Mouse (Mus musculus) heart, postnatal 4 days (tissue): ENCODE measurements around the gene Atg10. TPM values are rescaled to one million over a fixed set of nuclear protein-coding genes. Genes with fewer than 3 reads are reported as not detected.
"Not testable (repeated sequence)": the region's sequence is repeated elsewhere in the genome, so short reads cannot be mapped to it uniquely, and the experiment has no call there.

Source experiments
- DNase-seq: peaks from one replicate; pipeline ENCODE4 v3.0.0; 2021
- total RNA-seq, 2 experiments: library from RNA; stranded (reverse); gene quantifications; 2 replicates each; pipeline ENCODE4 v1.2.3; 2021

Gene Atg10
- total RNA-seq, 2 experiments from 2014 or later = 22.1 to 25.6 TPM

GRCm38 (mm10) chr13:90929847-90930246 is 293.9 kb downstream of the Atg10 start:
- peak; percentile 81 for DNase-seq

GRCm38 (mm10) chr13:90928266-90928665 is 295.5 kb downstream of the Atg10 start:
- not testable (repeated sequence) for DNase-seq

GRCm38 (mm10) chr13:90926938-90927633 is 296.7 kb downstream of the Atg10 start:
- no peak for DNase-seq

- DNase-seq = no peak
Measured at GRCm38 (mm10) chr13:90926125-90926765, 297.5 kb downstream of the Atg10 start.

- no peak for DNase-seq
Measured at GRCm38 (mm10) chr13:90925191-90925590, 298.6 kb downstream of the Atg10 start.

GRCm38 (mm10) chr13:90924072-90924471 is 299.7 kb downstream of the Atg10 start:
- DNase-seq = no peak

- not testable (repeated sequence) for DNase-seq
Measured at GRCm38 (mm10) chr13:90923617-90924016, 300.2 kb downstream of the Atg10 start.

- peak; percentile 91 for DNase-seq
Measured at GRCm38 (mm10) chr13:90922751-90923612, 300.8 kb downstream of the Atg10 start, which contains the start of gene Rps23. Gene Rps23 (plus strand): TSS chr13:90922958.

- DNase-seq = no peak
Measured at GRCm38 (mm10) chr13:90914721-90915120, 309.0 kb downstream of the Atg10 start.

- DNase-seq = no peak
Measured at GRCm38 (mm10) chr13:90913675-90914192, 310.0 kb downstream of the Atg10 start.

GRCm38 (mm10) chr13:90912760-90913674 is 310.8 kb downstream of the Atg10 start:
- DNase-seq = no peak

- DNase-seq = no peak
Measured at GRCm38 (mm10) chr13:90907376-90907775, 316.4 kb downstream of the Atg10 start.

GRCm38 (mm10) chr13:90905176-90905575 is 318.6 kb downstream of the Atg10 start, which contains the start of gene Atp6ap1l:
Gene Atp6ap1l (minus strand): TSS chr13:90905355.
- DNase-seq = no peak

GRCm38 (mm10) chr13:90896821-90897220 is 326.9 kb downstream of the Atg10 start:
- no peak for DNase-seq

GRCm38 (mm10) chr13:90896098-90896497 is 327.7 kb downstream of the Atg10 start:
- no peak for DNase-seq

GRCm38 (mm10) chr13:90894819-90895218 is 328.9 kb downstream of the Atg10 start:
- no peak for DNase-seq

- DNase-seq = no peak
Measured at GRCm38 (mm10) chr13:90890111-90890510, 333.7 kb downstream of the Atg10 start.

- DNase-seq = peak; percentile 86
Measured at GRCm38 (mm10) chr13:90886568-90886983, 337.2 kb downstream of the Atg10 start.

GRCm38 (mm10) chr13:90885856-90886532 is 337.8 kb downstream of the Atg10 start:
- DNase-seq = peak; percentile 56
